Mouse (Mus musculus): Measurements from ENCODE around the gene Nle1.

DNA sequence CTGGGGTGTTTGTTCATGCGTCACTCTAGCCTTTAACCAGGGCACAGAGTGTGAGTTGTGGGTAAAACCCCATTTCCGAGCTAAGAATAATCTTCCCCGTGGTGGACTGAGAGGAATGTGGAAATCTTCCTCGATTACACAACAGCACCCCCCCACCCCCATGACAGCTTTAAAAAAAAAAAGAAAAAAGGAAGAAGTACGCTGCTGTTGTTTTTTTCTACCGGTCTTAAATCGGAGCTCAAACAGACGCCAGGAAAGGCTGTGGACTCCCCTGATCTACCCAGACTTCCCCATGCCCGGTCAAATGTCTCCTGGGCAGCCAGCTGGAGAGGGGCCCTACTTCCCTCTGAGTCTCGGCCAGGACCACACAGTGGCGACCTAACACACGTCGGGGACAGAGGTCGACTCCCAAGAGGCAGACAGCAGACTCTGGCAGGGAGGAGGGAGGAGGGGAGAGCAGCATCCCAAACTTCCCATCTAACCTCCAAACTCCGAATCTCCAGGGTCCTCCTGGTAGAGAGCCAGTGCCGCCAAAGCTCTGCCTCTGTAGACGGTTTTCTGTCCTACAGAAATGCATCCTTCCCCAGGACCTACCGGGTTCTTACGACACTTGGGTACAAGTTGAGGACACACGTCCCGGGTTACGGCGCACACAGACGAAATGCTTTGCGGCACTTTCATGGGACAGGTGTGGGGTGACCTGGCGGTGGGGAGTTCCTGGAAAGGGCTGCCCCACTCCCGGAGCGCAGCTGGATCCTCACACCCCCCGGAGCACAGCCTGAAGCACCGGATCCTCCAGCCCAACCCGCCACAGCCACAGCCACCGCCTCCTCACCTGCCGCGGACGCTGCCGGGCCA, 37.8 kb downstream of the Nle1 start:
- TF ChIP-seq CTCF (IDR thresholded peaks at IDR 0.05; ENCODE audit: low read depth, low read length) (no peak), POLR2A (IDR thresholded peaks at IDR 0.05; ENCODE audit: borderline replicate concordance, low read depth, low read length) (no peak)

Data from bone marrow macrophage, adult 2 months (primary cell).